Mouse (Mus musculus) megakaryocyte progenitor cell, adult 5-6 weeks (primary cell): ENCODE results near the gene Syna. TPM values are rescaled to one million over a fixed set of nuclear protein-coding genes. Genes with fewer than 3 reads are reported as not detected.

Source experiments
- ATAC-seq: replicated peaks from 2 replicates; pipeline ENCODE4 v1.8.0; 2016; ENCODE audit warnings: mild to moderate bottlenecking, moderate TSS enrichment, inconsistent platforms; ENCODE audit not compliant: poor library complexity
- total RNA-seq, 2 experiments: library from RNA; stranded (forward) in 1 of 2; stranded (reverse) in 1 of 2; fragments of 157-497, 149-512 nt in 1 of 2; fragments of 200-1000 nt in 1 of 2; gene quantifications; 2 replicates each; pipeline versions ENCODE4 v1.2.3 to v1.2.4; 2015 to 2017

Gene Syna
- total RNA-seq, 2 experiments from 2014 or later: not detected

DNA sequence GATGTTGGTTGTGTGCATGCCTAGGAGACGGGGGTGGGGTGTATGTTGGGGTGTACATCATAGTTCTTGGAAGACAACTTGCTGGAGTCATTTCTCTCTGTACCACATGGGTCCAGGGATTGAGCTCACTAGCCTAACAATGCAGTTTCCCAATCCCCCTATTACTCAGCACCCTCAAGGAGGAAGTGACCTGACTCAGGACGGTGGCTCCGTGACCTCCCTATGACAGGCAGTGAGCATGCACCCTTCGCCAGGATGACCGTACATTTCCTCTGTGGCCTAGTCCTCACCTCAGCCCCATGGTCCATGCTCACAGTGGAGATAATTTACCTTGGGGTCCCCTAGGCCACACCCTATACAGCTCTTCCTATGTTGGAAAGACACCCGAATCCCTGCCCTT, 27.6 kb downstream of the Syna start:
- ATAC-seq: peak; percentile 98

GRCm38 (mm10) chr5:134531585-134531984, 28.4 kb downstream of the Syna start:
- no peak for ATAC-seq

- ATAC-seq: no peak
Measured at GRCm38 (mm10) chr5:134530830-134531229, 29.1 kb downstream of the Syna start.

DNA sequence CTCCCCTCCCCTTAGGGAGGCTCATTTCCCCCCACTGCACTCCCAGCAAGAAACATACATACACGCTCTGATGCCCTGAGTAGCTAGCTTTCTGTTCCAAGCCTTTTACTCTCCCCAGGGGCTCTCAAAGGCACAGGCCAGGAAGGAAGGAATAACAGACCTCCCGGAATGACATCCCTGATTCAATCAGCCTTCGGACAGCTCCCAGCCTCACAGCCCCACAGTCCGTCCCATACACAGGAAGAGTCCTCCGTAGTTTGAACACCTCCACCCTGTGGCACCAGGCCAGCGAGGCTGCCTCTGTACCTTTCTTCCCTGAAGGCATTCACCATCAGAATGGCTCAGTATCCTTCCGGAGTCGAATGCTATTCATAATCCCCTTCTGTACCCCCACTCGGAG, 31.5 kb downstream of the Syna start:
- ATAC-seq: no peak

- ATAC-seq: no peak
Measured at GRCm38 (mm10) chr5:134525971-134526711, 33.8 kb downstream of the Syna start.

DNA sequence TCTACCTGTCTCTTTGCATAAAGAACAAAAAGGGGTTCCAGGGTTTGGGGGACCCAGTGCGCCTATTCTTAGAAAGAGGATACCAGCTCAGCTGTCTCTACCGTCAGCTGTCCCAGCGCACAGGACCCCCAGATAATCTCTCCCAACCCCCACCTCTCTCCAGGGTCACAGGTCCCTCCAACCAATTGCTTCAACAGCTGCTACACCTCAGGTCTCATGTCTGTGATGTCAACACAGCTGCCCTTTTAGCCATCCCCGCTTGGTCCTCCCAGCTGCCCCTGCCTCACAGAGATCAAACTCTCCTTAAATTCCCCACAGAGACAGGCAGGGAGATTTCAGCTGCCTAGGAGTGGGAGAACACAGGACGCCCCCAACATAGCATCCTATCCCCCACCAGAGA, 36.2 kb downstream of the Syna start:
- no peak for ATAC-seq

DNA sequence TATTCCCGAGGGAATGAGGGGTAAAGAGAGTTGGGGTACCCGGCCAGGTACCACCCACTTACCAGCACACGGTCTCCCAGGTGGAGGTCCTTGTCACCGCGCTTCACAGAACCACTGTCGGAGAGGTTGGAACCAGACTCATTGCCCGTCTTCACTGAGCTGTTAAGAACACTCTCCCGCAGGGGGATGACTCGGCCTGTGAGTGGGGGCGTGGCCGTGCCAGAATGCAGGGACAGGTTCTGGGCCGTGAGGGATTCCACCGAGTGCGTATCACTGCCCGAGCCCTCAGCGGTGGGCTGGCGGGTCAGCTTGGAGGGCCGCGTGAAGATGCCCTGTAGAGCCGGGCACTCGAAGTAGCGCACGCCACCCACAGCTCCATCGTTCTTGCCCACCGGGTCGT, 37.4 kb downstream of the Syna start:
- ATAC-seq: no peak

DNA sequence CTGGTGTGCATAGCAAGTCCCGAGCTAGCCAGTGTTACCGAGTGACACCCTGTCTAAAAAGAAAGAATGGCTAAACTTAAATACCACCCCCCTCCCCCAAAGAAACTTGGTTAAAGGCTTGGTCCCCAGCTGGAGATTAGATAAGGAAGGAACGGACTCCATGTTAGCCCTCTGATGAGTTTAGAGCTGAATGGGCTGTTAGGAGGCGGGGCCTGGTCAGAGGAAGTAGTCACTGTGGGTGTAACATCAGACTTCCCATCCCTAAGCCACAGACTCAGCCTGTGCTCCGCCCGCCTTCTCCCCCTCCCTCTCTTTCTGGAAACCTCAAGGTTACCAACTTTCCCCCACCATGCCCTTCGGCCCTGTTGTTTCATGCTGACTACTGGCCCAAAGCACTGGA, 38.2 kb downstream of the Syna start:
- ATAC-seq: peak; percentile 98

- no peak for ATAC-seq
Measured at GRCm38 (mm10) chr5:134521131-134521530, 38.8 kb downstream of the Syna start.

GRCm38 (mm10) chr5:134520120-134520519, 39.9 kb downstream of the Syna start:
- ATAC-seq: peak; percentile 15; the same call in 1 of the 2 replicates

- ATAC-seq: no peak
Measured at GRCm38 (mm10) chr5:134519471-134519870, 40.5 kb downstream of the Syna start.

DNA sequence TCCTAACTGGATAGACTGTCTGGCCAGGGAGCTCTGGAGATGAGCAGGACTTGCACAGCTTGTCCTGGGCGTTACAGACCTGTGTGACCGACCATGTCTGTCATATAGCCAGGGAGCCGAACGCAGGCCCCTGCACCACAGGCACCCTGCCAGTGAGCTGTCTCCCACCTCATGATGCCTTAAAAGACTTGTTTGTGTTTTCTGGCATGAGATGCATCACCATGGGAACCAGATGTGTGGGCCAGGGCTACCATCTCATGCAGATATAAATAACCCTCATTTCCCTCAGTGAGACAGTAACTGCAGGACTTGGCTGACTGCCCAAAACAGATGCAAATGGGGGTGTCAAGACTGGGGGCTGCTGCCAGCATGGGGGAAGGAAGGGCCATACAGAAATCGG, 47.9 kb downstream of the Syna start:
- no peak for ATAC-seq

DNA sequence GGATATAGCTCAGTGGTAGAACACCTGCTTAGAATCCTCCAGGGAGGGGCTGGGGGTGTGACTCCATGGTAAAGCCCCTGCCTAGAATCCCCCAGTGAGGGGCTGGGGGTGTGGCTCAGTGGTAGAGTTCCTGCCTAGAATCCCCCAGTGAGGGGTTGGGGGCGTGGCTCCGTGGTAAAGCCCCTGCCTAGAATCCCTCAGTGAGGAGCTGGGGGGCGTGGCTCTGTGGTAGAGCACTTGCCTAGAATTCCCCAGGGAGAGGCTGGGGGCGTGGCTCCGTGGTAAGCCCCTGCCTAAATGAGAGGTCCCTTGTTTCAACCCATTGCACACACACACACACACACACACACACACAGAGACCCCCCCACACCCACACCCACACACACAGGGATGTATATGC, 49.7 kb downstream of the Syna start:
- no peak for ATAC-seq

DNA sequence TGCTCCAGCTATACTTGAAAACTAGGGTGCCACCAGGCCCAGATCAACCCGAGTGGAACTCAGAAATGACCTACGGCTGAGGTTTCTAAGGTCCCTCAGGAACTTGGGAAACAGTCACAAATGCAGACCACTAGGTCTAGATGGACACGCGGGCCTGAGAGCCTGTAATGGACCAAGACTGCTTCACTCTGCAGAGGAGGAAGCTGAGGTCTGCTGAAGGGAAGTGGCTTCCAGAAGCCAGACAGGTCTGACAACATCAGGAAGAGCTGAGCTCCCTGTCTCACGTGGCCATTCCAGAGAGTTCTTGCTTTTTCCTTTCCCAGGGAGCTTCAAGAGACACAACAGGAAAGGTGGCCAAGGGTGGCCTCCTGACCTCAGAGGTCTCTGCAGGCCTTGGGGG, 51.0 kb downstream of the Syna start:
- ATAC-seq: peak; percentile 57

Other genes starting within 250 kb of the Syna start
- 89.9 and 91.0 TPM in 2 replicates for gene Gtf2i, start 245.4 kb downstream of the Syna start, total RNA-seq (2015)
- gene Gtf2i, start 245.4 kb downstream of the Syna start, total RNA-seq (2017): 46.6 and 54.0 TPM in 2 replicates
- 21.9 and 28.4 TPM in 2 replicates for gene Gtf2ird1, start 103.5 kb downstream of the Syna start, total RNA-seq (2015)
- gene Gtf2ird1, start 103.5 kb downstream of the Syna start, total RNA-seq (2017): 14.5 and 18.2 TPM in 2 replicates
- gene Clip2, start 7.7 kb downstream of the Syna start, total RNA-seq (2015): 2.1 and 2.2 TPM in 2 replicates
- 4.0 and 17.6 TPM in 2 replicates for gene Clip2, start 7.7 kb downstream of the Syna start, total RNA-seq (2017)
- gene Rfc2, start 21.2 kb upstream of the Syna start, total RNA-seq (2015): 230 and 236 TPM in 2 replicates
- 145 and 166 TPM in 2 replicates for gene Rfc2, start 21.2 kb upstream of the Syna start, total RNA-seq (2017)
- 33.7 and 35.8 TPM in 2 replicates for gene Lat2, start 54.9 kb upstream of the Syna start, total RNA-seq (2015)
- 48.6 and 67.4 TPM in 2 replicates for gene Lat2, start 54.9 kb upstream of the Syna start, total RNA-seq (2017)
- 201 and 220 TPM in 2 replicates for gene Eif4h, start 79.3 kb upstream of the Syna start, total RNA-seq (2015)
- gene Eif4h, start 79.3 kb upstream of the Syna start, total RNA-seq (2017): 238 and 266 TPM in 2 replicates
- gene Limk1, start 128.4 kb upstream of the Syna start, total RNA-seq (2015): 14.1 and 15.2 TPM in 2 replicates
- gene Limk1, start 128.4 kb upstream of the Syna start, total RNA-seq (2017): 11.5 and 16.6 TPM in 2 replicates
- not detected in 2 replicates for gene Eln, start 187.2 kb upstream of the Syna start, total RNA-seq (2015)
- not detected in 2 replicates for gene Eln, start 187.2 kb upstream of the Syna start, total RNA-seq (2017)